Mouse (Mus musculus): ENCODE results near the gene Slc24a5.

- TF ChIP-seq CTCF (IDR thresholded peaks at IDR 0.05; ENCODE audit: low read depth): no peak
- no peak for TF ChIP-seq EP300 (IDR thresholded peaks at IDR 0.05; ENCODE audit: low read depth)
Measured at GRCm38 (mm10) chr2:125119381-125120110, 51.6 kb downstream of the Slc24a5 start.
